Mouse (Mus musculus) heart, adult 2 months (tissue): ENCODE measurements around the gene Mmachc.

Experiments
- CTCF ChIP-seq: fragments of 200-600 bp; IDR thresholded peaks from 2 replicates; pipeline ENCODE4 v1.8.1; 2022; ENCODE audit warnings: antibody characterized with exemption, mild to moderate bottlenecking, moderate library complexity
- EP300 ChIP-seq: fragments of 200-500 bp; IDR thresholded peaks from 2 replicates; pipeline ENCODE4 v1.6.1; 2011; ENCODE audit warnings: low read depth, low read length, control low read depth; ENCODE audit not compliant: insufficient read depth
- POLR2A ChIP-seq: fragments of 200-500 bp; IDR thresholded peaks from 2 replicates; pipeline ENCODE4 v1.6.1; 2011; ENCODE audit warnings: mild to moderate bottlenecking, low read depth, low read length, control low read depth; ENCODE audit not compliant: insufficient read depth

- TF ChIP-seq EP300 (0 out of 2 replicates have a peak, but pooled peaks have one; percentile 22), CTCF (peak; percentile 95), POLR2A (no peak)
Observed at GRCm38 (mm10) chr4:116719396-116719795, 11.2 kb upstream of the Mmachc start.
